Mouse (Mus musculus) G1E (cell line): ENCODE results near the gene Slc16a10.

ENCODE experiments used
- CTCF ChIP-seq: IDR thresholded peaks from 2 replicates; pipeline ENCODE4 v1.5.1; 2012; ENCODE audit warnings: low read depth, low read length, inconsistent platforms, mixed read lengths
- GATA1 ChIP-seq: IDR thresholded peaks from 2 replicates; pipeline ENCODE4 v1.6.1; 2012; ENCODE audit warnings: borderline replicate concordance, low read length, inconsistent platforms, mixed read lengths
- POLR2AphosphoS5 ChIP-seq: IDR thresholded peaks from 2 replicates; pipeline ENCODE4 v1.6.1; 2012; ENCODE audit warnings: low read depth, low read length, inconsistent platforms; ENCODE audit not compliant: insufficient replicate concordance
- TAL1 ChIP-seq: conservative IDR thresholded peaks from 2 replicates; pipeline ENCODE4 v1.6.1; 2012; ENCODE audit warnings: low read depth, low read length, inconsistent platforms, mixed read lengths

- TF ChIP-seq CTCF = no peak
- no peak for TF ChIP-seq GATA1
- TF ChIP-seq POLR2AphosphoS5 = no peak
- TF ChIP-seq TAL1 = no peak
These were observed 23.2 kb downstream of the Slc16a10 start for GRCm38 (mm10) chr10:40118743-40119387.
